Mouse (Mus musculus): ENCODE data around the gene Hist2h2ab.

- TF ChIP-seq POLR2A (IDR thresholded peaks at IDR 0.05; ENCODE audit: low read depth, low read length) (no peak), CTCF (conservative IDR thresholded peaks at IDR 0.05; ENCODE audit: insufficient read depth, insufficient read length, low read depth, low read length) (no peak)
Measured at GRCm38 (mm10) chr3:96198181-96198580, 21.5 kb upstream of the Hist2h2ab start.
